Mouse (Mus musculus) layer of hippocampus, postnatal 14 days (tissue): Measurements from ENCODE around the gene Ltc4s. TPM values are rescaled to one million over a fixed set of nuclear protein-coding genes. Genes with fewer than 3 reads are reported as not detected.
A peak's percentile ranks its signal among the peaks of the same experiment; 100 is the strongest.

Source experiments
- DNase-seq, 2 experiments: peaks; one replicate each; pipeline ENCODE4 v3.0.0; 2021 to 2022; ENCODE audit warnings: low spot score in 2 of 2, mixed read lengths in 1 of 2
- total RNA-seq, 2 experiments: library from RNA; stranded (reverse); gene quantifications; 2 replicates each; pipeline ENCODE4 v1.2.3; 2021

The Ltc4s gene
- total RNA-seq, 2 experiments from 2014 or later, result 13.1 to 13.8 TPM

GRCm38 (mm10) chr11:50252166-50252565 lies 13.8 kb upstream of the Ltc4s start:
- DNase-seq, result no peak

DNA sequence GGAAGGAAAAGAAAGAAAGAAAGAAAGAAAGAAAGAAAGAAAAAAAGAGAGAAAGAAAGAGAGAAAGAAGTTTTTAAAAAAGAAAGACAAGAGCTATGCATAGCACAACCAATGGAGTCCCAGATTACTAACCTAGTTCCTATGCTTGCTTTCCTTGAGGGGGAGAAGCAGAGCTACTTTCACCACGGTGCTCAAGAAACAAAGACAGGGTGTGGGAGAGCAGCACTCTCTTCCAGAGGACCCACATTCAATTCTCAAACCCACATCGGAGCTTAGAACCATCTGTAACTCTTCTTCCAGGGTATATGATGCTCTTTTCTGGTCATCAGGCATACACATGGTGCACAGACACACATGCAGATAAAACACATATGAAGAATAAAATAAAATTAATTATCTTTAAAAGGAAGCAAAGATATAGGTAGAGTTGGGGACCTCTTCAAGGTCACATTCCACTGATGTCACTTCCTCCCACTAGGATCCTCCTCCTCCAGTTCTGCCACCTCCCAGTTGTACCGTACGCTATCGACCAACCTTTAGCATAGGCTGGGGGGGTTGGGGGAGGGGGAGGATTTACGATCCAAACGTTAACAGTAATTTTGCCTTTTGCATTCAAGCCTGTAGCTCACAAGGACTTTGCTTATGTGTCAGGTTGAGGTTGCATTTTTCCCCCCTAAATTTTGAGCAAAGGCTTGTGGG lies 10.2 kb upstream of the Ltc4s start:
- DNase-seq, result no peak

GRCm38 (mm10) chr11:50245269-50245668 lies 6.9 kb upstream of the Ltc4s start:
- no peak for DNase-seq

GRCm38 (mm10) chr11:50243926-50244325 lies 5.5 kb upstream of the Ltc4s start:
- no peak for DNase-seq

GRCm38 (mm10) chr11:50240235-50240911 lies 2.0 kb upstream of the Ltc4s start:
- DNase-seq, result peak in 1 of 2 experiments; percentile 4

DNA sequence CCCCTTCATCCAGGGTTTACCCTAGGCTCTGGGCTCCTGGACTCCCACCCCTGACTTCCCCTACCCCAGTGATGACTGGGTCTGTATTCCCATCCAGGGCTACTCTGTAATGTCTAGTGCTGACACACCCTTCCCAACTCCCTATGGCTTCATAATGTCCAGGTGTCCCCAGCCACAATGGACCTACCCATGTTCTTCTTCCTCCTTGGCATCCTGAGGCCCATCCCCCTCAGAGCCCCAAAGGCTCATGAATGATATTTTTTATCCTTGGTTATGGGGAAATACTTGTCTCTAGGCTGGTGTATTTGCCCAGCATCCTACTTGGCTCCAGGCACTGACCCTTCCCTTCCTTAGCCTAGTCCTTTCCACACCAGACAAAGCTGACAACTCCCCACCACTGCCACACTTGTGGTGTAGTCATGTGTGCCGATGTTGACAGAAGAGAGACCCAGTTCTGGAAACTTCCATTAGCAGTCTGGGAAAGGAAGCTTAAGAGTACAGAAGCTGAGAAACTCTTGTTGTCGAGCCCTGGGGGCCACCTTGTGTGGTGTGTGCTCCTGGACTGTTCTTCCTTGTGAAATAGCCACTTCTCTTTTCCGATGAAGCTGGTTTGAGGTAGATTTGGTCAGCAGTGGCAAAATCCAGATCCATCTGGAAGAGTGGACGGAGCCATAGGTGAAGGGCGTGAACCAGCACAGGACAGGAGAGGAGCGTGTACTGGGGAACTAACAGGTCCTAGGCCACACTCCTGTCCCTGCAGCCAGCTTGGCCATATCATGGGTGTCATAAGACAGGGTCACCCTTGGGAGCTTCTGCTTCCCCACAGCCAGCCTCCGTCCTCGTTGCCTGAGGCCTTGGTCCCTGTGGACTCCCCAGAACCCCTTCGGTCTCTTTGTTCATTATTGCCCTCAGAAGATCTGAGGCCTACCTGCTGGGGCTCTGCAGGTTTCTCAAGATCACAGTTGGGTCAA lies 690 bp upstream of the Ltc4s start:
- DNase-seq, result peak in 1 of 2 experiments; percentile 4

- DNase-seq, result no peak
These were observed 1.2 kb downstream of the Ltc4s start for GRCm38 (mm10) chr11:50236937-50237835.

GRCm38 (mm10) chr11:50236540-50236936 lies 1.9 kb downstream of the Ltc4s start:
- peak; percentile 71 to 87 for DNase-seq

DNA sequence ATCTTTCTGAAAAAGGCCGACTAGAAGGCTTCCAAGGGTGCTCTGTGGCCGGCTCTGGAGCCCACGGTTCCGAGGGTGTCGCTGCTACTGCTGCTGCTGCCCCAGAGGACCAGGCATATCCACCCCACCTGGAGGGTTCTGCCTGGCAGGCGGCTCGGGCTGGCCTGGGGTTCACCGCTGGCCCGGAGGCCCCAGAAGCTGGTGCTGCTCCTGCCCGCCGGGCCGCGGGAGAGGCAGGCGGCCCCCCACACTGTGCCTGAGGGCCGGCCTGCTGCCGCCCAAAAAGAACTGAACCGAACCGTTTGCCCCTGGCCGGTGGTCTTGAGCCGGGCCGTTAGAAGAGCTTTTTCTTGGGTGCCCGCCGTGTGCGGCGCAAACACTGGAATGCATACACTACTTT lies 3.8 kb downstream of the Ltc4s start:
- DNase-seq, result no peak

DNA sequence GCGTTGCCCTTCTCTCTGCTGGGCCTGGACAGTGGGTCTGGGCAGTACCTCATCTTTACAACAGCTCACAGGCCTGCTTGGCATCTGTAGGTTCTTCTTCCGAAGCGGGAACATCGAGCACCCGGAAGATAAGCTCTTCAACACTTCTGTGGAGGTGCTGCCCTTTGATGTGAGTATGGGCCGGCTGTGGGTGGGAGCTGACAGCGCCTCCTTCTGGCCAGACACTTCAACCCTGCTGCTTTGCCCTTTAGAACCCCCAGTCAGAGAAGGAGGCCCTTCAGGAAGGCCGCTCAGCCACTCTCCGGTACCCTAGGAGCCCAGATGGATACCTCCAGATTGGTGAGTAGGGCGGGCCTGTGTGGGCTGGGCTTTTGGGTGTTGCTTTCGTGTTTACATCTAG lies 4.4 kb downstream of the Ltc4s start:
- no peak for DNase-seq

DNA sequence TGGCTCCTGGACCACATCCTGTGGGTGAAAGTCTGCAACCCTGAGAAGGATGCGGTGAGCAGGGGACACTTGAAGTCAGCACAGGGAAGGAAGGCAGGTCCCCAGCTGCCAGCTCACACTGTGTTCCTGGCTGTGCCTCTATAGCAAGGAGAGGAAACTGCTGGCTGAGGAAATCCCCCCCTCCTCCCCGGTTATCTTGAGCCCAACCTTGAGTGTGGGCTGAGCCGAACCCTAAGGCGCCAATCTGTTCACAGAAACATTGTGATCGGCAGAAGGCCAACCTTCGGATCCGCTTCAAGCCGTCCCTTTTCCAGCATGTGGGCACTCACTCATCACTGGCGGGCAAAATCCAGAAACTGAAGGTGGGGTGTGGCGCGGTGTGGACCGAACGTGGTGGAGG lies 5.4 kb downstream of the Ltc4s start:
- DNase-seq, result no peak

GRCm38 (mm10) chr11:50231411-50231810 lies 7.0 kb downstream of the Ltc4s start:
- peak in 1 of 2 experiments; percentile 67 for DNase-seq

GRCm38 (mm10) chr11:50230481-50231304 lies 7.7 kb downstream of the Ltc4s start:
- no peak for DNase-seq

DNA sequence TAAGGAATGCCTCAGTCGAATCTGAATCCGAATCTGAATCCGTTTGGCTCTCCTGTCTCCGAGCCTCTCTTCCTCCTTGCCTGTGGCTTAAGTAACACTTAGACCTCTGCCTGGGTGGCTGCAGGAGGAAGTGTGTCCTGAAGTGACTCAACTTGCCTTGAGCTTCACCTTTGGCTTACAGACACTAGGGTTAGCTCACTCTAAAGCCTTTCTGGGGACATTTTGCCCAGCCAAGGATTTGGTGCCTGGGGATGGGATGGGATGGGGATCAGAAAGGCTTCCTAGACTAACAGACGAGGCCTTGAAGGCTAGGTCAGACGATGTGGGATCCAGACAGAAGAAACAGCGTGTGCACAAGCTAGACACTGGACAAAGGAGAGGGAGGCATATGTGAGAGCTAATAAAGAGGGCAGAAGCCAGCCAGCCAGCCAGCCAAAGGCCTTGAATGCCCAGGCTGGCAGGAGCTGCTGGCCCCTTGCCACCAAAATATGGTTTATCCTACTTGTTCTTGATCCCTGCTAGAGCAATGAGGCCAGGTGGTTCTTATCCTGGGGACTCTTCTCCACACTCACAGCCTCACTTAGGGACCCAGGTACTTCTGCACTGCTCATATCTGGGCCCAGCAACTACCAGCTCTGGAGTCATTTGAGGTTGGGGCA lies 9.0 kb downstream of the Ltc4s start:
- DNase-seq, result no peak

DNA sequence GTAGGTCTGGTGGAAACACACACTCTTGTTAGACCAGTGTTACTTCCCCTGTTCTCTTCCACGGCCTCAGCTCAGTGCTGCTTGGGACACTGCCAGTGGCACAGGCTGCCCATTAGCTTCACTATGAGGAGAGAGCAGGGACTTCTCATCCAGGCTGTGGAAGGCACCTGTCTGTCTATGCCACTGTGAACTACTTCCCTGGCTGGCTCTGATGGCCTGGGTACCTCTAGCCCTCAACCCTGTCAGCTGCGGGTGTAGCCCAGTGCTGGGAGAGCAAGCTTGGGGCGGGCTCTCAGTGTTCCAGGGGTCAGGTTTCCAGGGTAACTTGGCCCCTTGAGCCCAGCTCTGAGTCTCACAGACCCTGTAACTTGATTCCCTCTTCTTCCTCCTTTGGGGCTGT lies 9.6 kb downstream of the Ltc4s start:
- DNase-seq, result no peak

GRCm38 (mm10) chr11:50227736-50228135 lies 10.7 kb downstream of the Ltc4s start:
- DNase-seq, result no peak

DNA sequence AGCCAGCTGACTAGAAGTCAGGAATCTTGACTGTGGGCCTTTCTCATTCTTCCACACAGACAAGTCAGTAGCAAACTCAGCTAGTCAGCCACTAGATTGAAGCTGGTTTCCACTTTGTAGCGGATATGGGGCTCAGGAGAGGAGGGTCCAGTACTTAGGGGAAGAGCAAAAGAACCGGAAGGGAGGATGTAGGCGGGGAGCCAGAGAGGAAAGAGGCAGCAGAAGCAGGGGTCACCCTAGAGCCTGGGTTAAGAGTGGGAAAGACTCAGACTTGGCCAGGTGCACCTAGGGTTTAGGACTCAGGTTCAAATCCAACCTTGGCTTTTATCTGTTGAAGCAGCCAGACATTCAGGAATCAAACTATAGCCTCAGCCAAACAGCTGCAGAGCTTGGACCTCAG lies 11.2 kb downstream of the Ltc4s start:
- DNase-seq, result no peak

GRCm38 (mm10) chr11:50226406-50226805 lies 12.0 kb downstream of the Ltc4s start:
- no peak for DNase-seq
